Mouse (Mus musculus) megakaryocyte, embryonic 14.5 days (primary cell): ENCODE data around the gene Vmn1r49. TPM values are rescaled to one million over a fixed set of nuclear protein-coding genes. Genes with fewer than 3 reads are reported as not detected.
"Not testable (repeated sequence)": the region's sequence is repeated elsewhere in the genome, so short reads cannot be mapped to it uniquely, and the experiment has no call there.

Experiments
- H3K27me3 ChIP-seq: replicated peaks from 2 replicates; pipeline ENCODE3; 2012; ENCODE audit warnings: inconsistent platforms
- H3K36me3 ChIP-seq: replicated peaks from 2 replicates; pipeline ENCODE3; 2012; ENCODE audit warnings: low read length, inconsistent platforms, mixed read lengths
- H3K4me1 ChIP-seq: 2 replicates; pipeline ENCODE4 v1.6.1; 2012; ENCODE audit warnings: inconsistent platforms
- H3K4me3 ChIP-seq: replicated peaks from 2 replicates; pipeline ENCODE3; 2012; ENCODE audit warnings: moderate library complexity, mild to moderate bottlenecking, inconsistent platforms
- H3K9me3 ChIP-seq: 2 replicates; pipeline ENCODE4 v1.6.1; 2012; ENCODE audit warnings: inconsistent platforms
- FLI1 ChIP-seq: IDR thresholded peaks from 2 replicates; pipeline ENCODE4 v1.6.1; 2012; ENCODE audit warnings: low read length, inconsistent platforms, mixed read lengths
- GATA1 ChIP-seq: IDR thresholded peaks from 3 replicates; pipeline ENCODE4 v1.6.1; 2012; ENCODE audit warnings: mixed read lengths, low read length, inconsistent platforms, borderline replicate concordance
- polyA plus RNA-seq: library from polyadenylated mRNA; stranded (reverse); fragments of >175 nt; gene quantifications from 2 replicates; pipeline ENCODE4 v1.2.3, GENCODE M21; 2012; ENCODE audit warnings: low replicate concordance; ENCODE audit not compliant: insufficient read depth

The Vmn1r49 gene
- polyA plus RNA-seq = not detected in 2 replicates

DNA sequence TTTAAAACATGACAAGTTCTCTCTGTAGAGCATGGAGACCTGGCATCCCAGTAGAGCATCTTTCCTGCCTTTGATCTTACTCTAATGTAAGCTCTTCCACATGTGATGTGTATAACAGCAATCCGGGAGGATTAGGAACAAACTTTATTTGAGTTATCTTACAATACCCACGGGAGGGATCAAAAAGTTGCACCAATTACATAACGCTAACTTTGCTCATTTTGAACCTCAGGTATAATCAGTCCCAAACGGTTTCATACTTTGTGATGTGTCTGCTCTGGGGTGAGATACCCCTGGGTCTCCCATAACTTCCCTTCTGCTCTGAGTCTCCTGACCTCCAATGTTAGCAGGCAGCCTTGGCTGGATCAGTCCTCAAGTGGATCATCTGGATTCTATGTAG is at the start of gene Vmn1r49:
TSS of gene Vmn1r49 (minus strand) at position 101 of the 400 bp plus-strand sequence.
- Histone ChIP-seq H3K4me3 (no peak within 1 kb of the TSS), H3K9me3 (peaks cover 8% of the 10 kb centered on the region; the same call in 1 of the 2 replicates), H3K4me1 (no peaks in the 10 kb centered on the region), H3K27me3 (no peaks in the 10 kb centered on the region), H3K36me3 (no peaks in the 10 kb centered on the region)
- TF ChIP-seq FLI1 = no peak
- TF ChIP-seq GATA1 = no peak

DNA sequence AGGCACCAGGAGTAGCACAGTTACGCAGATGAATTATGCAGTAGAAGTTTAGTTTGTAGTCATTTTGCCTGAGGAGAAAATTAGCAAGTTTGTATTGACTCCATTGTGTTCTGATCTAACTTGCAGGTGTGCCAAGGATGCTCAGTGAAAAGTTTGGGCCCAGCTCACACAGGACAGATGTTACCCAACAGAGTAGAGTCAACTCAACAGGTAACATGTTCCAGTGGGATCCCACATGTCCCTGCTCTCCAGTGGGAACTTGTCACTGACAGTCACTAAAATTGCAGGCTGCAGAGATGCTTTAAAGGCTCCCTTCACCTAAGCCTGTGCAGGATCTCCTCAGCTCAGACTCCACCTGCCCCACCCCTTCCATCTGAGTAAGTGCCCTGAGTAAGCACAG is 44.0 kb upstream of the Vmn1r49 start, which contains the start of gene Vmn1r51:
TSS of gene Vmn1r51 (plus strand) at position 301 of the 400 bp plus-strand sequence.
- H3K36me3 ChIP-seq, H3K9me3 ChIP-seq, H3K4me1 ChIP-seq, H3K4me3 ChIP-seq, H3K27me3 ChIP-seq: not testable (repeated sequence)

DNA sequence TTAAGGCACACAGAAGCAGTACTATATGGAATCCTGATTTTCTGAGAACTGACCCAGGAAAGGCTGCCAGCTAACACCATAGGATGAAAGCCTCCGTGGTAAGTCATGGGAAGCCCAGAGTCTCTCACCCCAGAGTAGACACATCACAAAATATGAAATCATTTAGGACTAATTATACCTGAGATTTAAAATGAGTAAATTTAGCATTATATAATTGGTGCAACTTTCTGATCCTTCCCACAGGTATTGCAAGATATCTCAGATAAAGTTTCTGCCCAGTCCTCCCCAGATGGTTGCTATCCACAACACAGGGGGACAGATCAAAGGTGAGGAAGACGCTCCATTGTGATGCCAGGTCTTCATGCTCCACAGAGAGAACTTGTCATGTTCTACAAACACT is 22.8 kb upstream of the Vmn1r49 start, which contains the start of gene Vmn1r50:
TSS of gene Vmn1r50 (plus strand) at position 301 of the 400 bp plus-strand sequence.
- peaks cover 3% of the 10 kb centered on the region; the same call in 1 of the 2 replicates for H3K9me3 ChIP-seq
- TF ChIP-seq FLI1 (no peak), GATA1 (no peak)
- H3K27me3 ChIP-seq = no peaks in the 10 kb centered on the region

DNA sequence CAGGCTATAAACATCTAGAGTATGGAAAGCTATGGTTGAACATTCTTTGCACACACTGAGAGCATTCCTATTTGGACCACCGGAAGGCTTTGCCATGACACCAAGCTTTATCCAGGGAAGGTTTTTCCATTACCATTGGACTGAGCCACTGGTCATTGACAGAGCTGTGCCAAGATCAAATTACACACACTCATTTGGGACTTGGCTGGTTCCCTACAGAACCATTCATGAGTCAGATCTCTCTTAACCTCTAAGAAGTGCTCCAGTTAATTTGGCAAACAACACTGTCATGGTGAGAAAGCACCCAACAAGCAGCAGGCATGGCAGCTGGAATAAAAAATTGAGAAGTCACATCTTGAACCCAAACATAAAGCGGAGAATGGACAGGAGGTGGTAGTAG is 22.3 kb upstream of the Vmn1r49 start:
- Histone ChIP-seq H3K36me3 (no peaks in the 10 kb centered on the region), H3K9me3 (peaks cover 3% of the 10 kb centered on the region; the same call in 1 of the 2 replicates), H3K4me3 (no peak overlapping the region), H3K4me1 (no peaks in the 10 kb centered on the region), H3K27me3 (no peaks in the 10 kb centered on the region)
- TF ChIP-seq FLI1 = no peak
- TF ChIP-seq GATA1 = no peak

More for the DNA sequence above, 22.8 kb upstream of the Vmn1r49 start, which contains the start of gene Vmn1r50:
- Histone ChIP-seq H3K36me3 (no peaks in the 10 kb centered on the region), H3K4me3 (no peak within 1 kb of the TSS), H3K4me1 (no peaks in the 10 kb centered on the region)

DNA sequence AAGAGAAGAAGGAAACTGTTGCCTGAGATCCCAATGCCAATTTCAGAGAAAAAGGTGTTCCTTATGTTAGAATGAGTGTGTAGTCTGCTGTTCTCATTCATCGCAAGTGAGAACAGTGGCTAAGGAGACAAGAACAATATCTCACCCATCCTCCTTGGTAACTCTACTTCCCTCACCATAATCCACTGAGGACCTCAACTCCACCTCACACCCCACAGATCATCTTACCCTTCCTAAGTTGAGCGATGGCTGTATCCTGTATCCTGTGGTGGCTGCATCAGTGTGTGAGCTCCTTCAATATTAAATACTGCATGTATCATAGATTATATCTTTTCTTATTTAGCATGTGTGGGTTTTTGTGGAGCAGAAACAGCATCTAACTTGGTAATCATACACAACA is 41.6 kb downstream of the Vmn1r49 start, which contains the start of gene Vmn1r48:
TSS of gene Vmn1r48 (minus strand) at position 101 of the 400 bp plus-strand sequence.
- H3K4me1 ChIP-seq, H3K9me3 ChIP-seq, H3K4me3 ChIP-seq, H3K36me3 ChIP-seq, H3K27me3 ChIP-seq: not testable (repeated sequence)

Other genes with a start within 250 kb of the Vmn1r49 start
- gene Vmn1r42, start 202.1 kb downstream of the Vmn1r49 start, polyA plus RNA-seq = not detected in 2 replicates
- not detected in 2 replicates for gene Vmn1r43, start 202.1 kb downstream of the Vmn1r49 start, polyA plus RNA-seq
- not detected in 2 replicates for gene Vmn1r44, start 194.8 kb downstream of the Vmn1r49 start, polyA plus RNA-seq
- not detected in 2 replicates for gene Vmn1r45, start 137.9 kb downstream of the Vmn1r49 start, polyA plus RNA-seq
- not detected in 2 replicates for gene Vmn1r46, start 109.2 kb downstream of the Vmn1r49 start, polyA plus RNA-seq
- gene Vmn1r47, start 62.4 kb downstream of the Vmn1r49 start, polyA plus RNA-seq = not detected in 2 replicates
- gene Vmn1r48, start 41.7 kb downstream of the Vmn1r49 start, polyA plus RNA-seq = not detected in 2 replicates
- not detected in 2 replicates for gene Vmn1r50, start 22.9 kb upstream of the Vmn1r49 start, polyA plus RNA-seq
- 0.03 TPM in 1 of 2 replicates, not detected in the other for gene Vmn1r51, start 44.1 kb upstream of the Vmn1r49 start, polyA plus RNA-seq
- gene Vmn1r52, start 96.3 kb upstream of the Vmn1r49 start, polyA plus RNA-seq = not detected in 2 replicates
- not detected in 2 replicates for gene V1ra8, start 124.3 kb upstream of the Vmn1r49 start, polyA plus RNA-seq
- gene Vmn1r53, start 145.9 kb upstream of the Vmn1r49 start, polyA plus RNA-seq = not detected in 2 replicates
- not detected in 2 replicates for gene Vmn1r54, start 167.8 kb upstream of the Vmn1r49 start, polyA plus RNA-seq
- not detected in 2 replicates for gene BC048671, start 222.7 kb upstream of the Vmn1r49 start, polyA plus RNA-seq
- 0.13 TPM in 1 of 2 replicates, not detected in the other for gene Chst13, start 246.7 kb upstream of the Vmn1r49 start, polyA plus RNA-seq